Mouse (Mus musculus) olfactory bulb, adult 2 months (tissue): ENCODE results near the gene Dgkd.

Experiments
- CTCF ChIP-seq: fragments of 200-500 bp; IDR thresholded peaks from 2 replicates; pipeline ENCODE4 v1.5.1; 2012; ENCODE audit warnings: low read depth, mild to moderate bottlenecking, low read length, moderate library complexity; ENCODE audit not compliant: insufficient read depth
- POLR2A ChIP-seq: fragments of 200-500 bp; IDR thresholded peaks from 2 replicates; pipeline ENCODE4 v1.6.1; 2012; ENCODE audit warnings: mild to moderate bottlenecking, low read depth, low read length, moderate library complexity; ENCODE audit not compliant: insufficient read depth

GRCm38 (mm10) chr1:87826474-87826873 is 26.6 kb upstream of the Dgkd start:
- no peak for TF ChIP-seq CTCF
- TF ChIP-seq POLR2A = no peak
